Mouse (Mus musculus) frontal cortex, adult 2 months (tissue): ENCODE measurements around the gene Raly. TPM values are rescaled to one million over a fixed set of nuclear protein-coding genes. Genes with fewer than 3 reads are reported as not detected.
A peak's percentile ranks its signal among the peaks of the same experiment; 100 is the strongest.

Source experiments
- DNase-seq, 2 experiments: peaks; one replicate each; pipeline ENCODE4 v3.0.0; 2022; ENCODE audit warnings: low spot score in 1 of 2; ENCODE audit errors: extremely low spot score in 1 of 2
- polyA plus RNA-seq: library from polyadenylated mRNA; depleted of rRNA; stranded (reverse); fragments of >200 nt; gene quantifications from 2 replicates; pipeline ENCODE4 v1.2.3, GENCODE M21; 2012

Raly gene
- polyA plus RNA-seq, 1 experiment: 116 TPM

GRCm38 (mm10) chr2:154782856-154783650 is 7.8 kb upstream of the Raly start:
- no peak for DNase-seq

GRCm38 (mm10) chr2:154785284-154785683 is 5.6 kb upstream of the Raly start:
- peak in 1 of 2 experiments; percentile 31 for DNase-seq

- DNase-seq: no peak
These were observed 4.7 kb upstream of the Raly start for GRCm38 (mm10) chr2:154786187-154786586.

GRCm38 (mm10) chr2:154786776-154787175 is 4.1 kb upstream of the Raly start:
- DNase-seq: no peak

- no peak for DNase-seq
These were observed 1.5 kb upstream of the Raly start for GRCm38 (mm10) chr2:154789381-154789780.

- DNase-seq: no peak
These were observed 780 bp upstream of the Raly start for GRCm38 (mm10) chr2:154789977-154790655.

- DNase-seq: peak in 1 of 2 experiments; percentile 61
These were observed 1.1 kb downstream of the Raly start for GRCm38 (mm10) chr2:154791661-154792642.

- DNase-seq: no peak
These were observed 12.5 kb downstream of the Raly start for GRCm38 (mm10) chr2:154803372-154803771.

- DNase-seq: no peak
These were observed 12.9 kb downstream of the Raly start for GRCm38 (mm10) chr2:154803845-154804244.

GRCm38 (mm10) chr2:154807689-154808088 is 16.8 kb downstream of the Raly start:
- DNase-seq: no peak

GRCm38 (mm10) chr2:154809107-154809762 is 18.3 kb downstream of the Raly start:
- no peak for DNase-seq

- DNase-seq: no peak
These were observed 19.9 kb downstream of the Raly start for GRCm38 (mm10) chr2:154810821-154811220.

GRCm38 (mm10) chr2:154813426-154813825 is 22.5 kb downstream of the Raly start:
- no peak for DNase-seq

GRCm38 (mm10) chr2:154817089-154817488 is 26.2 kb downstream of the Raly start:
- DNase-seq: no peak

- DNase-seq: peak; percentile 9 to 52
These were observed 26.9 kb downstream of the Raly start for GRCm38 (mm10) chr2:154817788-154818187.

GRCm38 (mm10) chr2:154818599-154818998 is 27.7 kb downstream of the Raly start:
- no peak for DNase-seq

- no peak for DNase-seq
These were observed 29.4 kb downstream of the Raly start for GRCm38 (mm10) chr2:154820346-154820745.

- no peak for DNase-seq
These were observed 35.2 kb downstream of the Raly start for GRCm38 (mm10) chr2:154826054-154826538.

- DNase-seq: no peak
These were observed 36.6 kb downstream of the Raly start for GRCm38 (mm10) chr2:154827521-154827920.

- no peak for DNase-seq
These were observed 41.6 kb downstream of the Raly start for GRCm38 (mm10) chr2:154832471-154832870.
